Mouse (Mus musculus): ENCODE measurements at regions not wholly inside any gene's neighbourhood (a gene's known extent, or its start where the extent isn't known, plus 50 kb on each side); places are given as distances from the start of the nearest gene placed in this dataset.
A peak's percentile ranks its signal among the peaks of the same experiment; 100 is the strongest.

DNA sequence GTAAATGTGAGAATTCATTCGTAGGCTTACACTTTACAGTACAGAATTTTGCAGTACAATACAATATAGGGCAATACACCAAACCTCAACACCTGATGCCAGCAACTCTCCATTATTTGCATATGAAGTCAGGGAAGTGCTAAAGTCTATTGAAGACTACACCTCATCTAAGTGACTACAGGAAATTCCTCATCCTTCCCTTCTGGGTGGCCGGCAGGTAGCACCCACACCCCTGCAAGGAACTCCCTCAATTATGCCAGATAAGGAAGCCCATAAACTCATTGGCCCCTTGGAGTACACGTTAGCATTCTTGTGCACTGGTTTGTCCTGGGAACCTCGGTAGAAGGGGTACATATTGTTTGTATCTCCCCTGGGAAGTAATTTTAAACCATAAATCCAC, 89.7 kb upstream of the Barx2 start:
- no peak for DNase-seq (ENCODE audit: low spot score in 2 of 2)
- intact Hi-C loops (cut with DNase I) = no loop called here

DNA sequence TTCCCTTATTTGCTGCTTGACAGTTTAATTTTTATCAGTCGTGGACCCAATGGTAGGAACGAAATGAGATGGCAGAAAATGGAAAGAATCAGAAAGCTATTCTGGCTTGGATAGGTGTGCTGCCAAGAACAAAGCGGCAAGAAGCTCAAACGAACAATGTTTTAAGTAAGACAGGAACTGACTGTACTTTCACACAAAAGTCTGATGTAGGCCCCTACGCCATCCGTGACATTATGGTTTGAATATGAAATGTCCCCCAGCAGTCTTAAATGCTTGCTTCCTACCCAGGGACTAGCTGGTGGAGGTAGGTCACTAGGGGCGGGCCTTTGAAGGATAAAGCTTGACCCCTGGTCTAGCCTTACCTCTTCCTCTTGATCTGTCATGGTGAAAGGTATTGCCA, 90.5 kb upstream of the Barx2 start:
- DNase-seq (ENCODE audit: low spot score in 2 of 2) = peak in 1 of 2 experiments; percentile 54
- intact Hi-C loops (cut with DNase I) = no loop called here

DNA sequence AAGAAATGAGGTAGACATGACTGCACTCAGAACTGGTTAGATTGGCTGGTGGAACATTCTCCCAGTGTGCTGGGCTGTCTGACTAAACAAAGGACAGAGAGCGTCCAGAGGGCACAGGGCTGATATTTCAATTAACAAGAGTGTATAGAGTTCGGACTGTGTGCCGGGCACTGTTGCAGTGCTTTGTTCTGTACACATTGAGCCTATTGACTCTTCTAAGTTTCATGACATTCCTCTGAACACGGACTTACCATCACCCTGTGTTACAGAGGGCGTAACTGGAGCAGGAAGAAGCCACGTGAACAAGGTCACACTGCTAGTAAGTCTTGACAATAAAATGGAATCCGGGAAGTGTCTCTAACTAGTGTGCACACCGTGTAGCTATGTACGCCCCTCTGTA, 92.1 kb upstream of the Barx2 start:
- no peak for DNase-seq (ENCODE audit: low spot score in 2 of 2)
- intact Hi-C loops (cut with DNase I) = no loop called here

DNA sequence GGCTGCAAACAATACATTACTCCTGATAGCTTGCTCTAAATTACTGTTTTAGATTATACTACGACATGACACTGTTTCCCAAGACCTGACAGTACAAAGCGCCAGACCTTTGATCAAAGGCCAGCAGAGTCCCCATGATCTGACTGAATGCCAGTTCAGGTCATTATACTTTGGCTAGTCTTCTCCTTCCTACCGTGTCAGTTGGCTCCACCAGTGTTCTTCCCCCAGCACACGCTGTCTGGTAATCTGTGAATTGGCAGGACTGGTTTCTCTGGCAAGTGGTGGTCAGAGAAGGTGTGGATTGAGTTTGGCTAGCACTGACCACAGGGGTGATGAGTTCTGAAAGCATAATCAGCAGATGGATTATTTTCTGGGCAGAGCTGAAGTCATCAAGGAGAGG, 93.1 kb upstream of the Barx2 start:
- intact Hi-C loops (cut with DNase I) = no loop called here
- no peak for DNase-seq (ENCODE audit: low spot score in 2 of 2)

DNA sequence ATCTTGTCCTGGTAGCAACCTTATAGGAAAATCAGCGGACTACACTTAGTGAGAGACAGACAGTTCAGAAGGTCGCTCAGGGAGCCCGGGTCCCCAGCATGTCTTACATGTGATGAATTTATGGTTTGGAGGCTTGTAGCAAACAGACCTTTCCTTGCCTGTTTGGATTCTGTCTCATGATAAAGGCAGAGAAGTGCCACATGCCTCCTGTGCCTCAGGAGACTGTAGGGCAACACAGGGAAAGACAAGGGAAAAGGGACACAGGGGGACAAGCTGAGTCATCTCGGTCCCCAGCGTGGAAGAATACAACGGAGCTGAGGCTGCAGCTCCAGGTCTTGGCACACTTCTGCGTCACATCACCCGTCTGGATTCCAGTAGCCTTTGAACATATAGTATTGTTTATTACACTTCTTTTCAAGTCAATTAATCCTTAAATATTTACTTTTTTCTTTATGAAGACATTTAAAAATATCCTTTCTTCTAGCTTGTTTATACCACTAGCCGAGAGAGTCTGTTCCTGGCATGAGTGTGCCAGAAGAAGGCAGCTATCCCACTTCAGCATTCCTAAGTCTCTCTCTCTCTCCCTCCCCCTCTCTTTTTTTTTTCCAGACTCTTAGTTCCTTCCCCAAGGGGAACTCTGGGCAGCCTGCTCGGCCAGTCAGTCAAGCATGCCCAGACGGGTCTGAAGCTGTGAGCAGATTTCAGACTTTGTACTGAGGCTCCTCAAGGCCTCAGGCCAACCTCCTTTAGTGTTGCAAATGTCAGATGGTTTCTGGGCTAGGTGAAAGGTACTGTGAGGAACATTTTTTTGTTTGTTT, 97.9 kb upstream of the Barx2 start:
- intact Hi-C loops (cut with DNase I) = no loop called here
- no peak for DNase-seq (ENCODE audit: low spot score in 2 of 2)

DNA sequence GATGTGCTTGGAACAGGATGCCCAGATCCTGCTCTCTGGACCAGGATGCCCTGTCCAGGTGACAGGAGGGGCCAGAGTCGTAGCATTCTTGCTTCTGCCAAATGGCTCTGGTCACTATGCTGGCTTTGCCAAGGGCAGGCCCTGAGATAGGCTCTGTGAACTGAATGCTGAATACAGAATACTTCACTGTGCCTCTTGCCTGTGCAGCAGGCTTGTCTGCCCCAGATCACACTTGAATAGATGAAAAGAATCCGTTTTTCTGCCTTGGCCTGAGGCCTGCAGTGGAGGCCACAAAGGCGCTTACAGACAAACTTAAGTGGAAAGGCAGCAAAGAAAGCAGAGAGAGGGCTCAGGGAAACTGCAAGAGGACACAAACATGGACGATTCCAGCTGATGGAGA, 99.7 kb upstream of the Arhgap32 start:
- intact Hi-C loops (cut with DNase I) = no loop called here
- DNase-seq (ENCODE audit: low spot score in 2 of 2) = peak; percentile 21 to 65

DNA sequence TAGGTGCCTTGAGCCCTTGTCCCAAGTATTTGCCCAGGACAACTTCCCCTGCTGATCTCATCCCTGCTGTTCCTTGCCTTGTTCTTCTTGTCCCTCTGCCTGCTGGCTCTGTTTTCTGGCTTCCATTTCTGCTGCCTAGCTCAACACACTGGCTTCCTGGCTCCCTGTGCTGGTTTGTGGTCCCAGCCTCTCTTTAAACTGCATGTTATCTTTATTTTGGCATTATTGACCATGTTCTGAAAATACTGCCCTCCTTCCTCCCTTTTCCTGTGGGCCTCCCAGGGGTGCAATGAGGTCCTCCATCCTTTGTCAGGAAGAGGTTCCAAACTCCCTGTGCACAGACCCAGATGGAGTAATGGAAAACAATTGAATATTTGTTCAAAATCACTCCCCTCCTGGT, 97.9 kb upstream of the Arhgap32 start:
- intact Hi-C loops (cut with DNase I) = no loop called here
- no peak for DNase-seq (ENCODE audit: low spot score in 2 of 2)

DNA sequence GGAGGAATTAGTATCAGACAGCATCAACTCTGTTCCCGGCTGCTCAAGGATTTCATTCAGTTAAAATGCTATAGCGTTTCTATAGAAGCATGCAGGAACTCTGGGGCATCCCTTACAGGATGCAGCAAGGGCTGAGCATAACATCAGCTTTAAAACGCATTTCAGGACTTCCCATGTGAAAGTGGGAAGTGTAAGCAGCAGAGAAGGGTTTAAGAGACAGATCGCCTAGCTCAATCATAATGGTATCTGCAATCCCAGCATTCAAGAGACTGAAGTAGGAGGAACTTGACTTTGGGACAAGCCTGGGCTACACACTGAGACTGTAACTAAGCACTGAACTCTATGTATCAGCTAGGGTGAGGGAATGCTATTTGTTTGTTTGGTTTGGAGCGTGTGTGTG, 96.2 kb upstream of the Arhgap32 start:
- intact Hi-C loops (cut with DNase I) = no loop called here
- no peak for DNase-seq (ENCODE audit: low spot score in 2 of 2)

DNA sequence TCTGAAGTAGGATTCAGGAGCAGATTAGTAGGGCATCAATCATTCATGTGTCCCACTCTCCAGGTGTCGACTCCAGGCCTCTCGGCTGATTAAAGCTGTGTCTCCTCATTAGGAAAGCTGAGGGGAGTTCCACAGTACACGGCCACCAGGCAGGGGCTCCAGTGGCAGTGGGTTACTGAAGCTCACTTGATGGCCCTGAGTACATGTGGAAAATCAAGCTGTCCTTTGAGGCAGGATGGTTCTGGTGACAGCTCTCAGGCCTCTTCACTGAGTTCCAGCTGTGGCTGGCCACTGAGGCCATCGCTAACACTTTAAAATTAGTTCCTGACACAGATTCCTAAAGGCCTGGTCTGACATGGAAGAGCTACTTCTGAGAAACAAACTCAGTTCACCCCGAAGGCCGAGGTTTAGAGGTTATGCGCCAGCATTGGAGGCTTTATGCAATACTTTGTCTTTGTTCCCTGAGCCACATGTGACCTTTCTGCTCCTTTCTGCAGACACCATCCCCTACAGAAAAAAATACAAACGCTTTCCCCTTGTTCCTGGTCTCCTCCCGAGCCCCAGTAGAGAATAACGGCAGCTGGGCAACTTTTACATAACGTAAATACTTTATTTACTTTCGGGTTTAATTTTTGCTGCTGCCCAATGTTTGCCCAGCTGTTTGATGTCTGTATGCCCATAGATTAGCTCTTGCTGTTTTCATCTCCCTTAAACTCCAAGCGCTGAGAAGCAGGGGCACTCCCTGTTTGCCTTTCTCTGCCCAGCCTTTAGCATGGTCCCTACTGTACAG, 94.8 kb upstream of the Arhgap32 start:
- DNase-seq (ENCODE audit: low spot score in 2 of 2) = no peak
- intact Hi-C loops (cut with DNase I) = no loop called here

DNA sequence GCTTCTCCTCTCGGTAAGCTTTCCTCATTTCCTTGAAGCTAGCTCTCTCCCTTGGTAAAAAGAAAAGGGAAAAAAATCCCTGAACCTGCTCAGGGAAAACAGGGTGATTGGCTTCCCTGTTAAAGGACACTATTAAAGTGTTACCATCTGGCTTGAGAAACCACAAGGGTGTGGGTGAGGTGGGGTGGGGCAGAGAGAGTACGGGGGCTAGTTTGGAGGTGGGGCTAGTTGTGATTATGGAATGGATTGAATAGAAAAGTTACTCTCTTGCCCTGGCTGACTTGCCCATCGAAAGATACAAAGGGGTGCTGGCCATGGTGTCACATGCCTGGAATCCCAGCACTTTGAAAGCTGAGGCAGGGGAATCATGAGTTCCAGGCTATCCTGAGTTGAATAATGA, 94.2 kb upstream of the Arhgap32 start:
- no peak for DNase-seq (ENCODE audit: low spot score in 2 of 2)
- intact Hi-C loops (cut with DNase I) = no loop called here

DNA sequence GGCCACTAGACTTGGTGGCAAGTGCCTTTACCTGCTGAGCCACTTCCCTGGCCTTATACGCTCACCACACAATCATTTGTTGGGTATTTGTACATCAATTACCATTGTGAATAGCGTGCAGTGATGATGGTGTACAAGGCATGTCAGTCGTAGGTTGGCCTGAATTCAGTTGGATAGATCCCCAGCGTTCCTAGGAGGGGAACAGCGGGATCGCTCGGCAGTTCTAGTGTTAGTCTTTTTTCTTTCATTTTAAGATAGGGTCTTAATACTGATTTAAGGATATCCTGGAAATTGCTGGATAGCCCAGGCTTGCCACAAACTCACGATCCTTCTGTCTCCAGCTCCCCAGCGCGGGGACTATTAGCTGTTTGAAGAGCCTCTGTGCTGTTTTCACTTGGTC, 92.9 kb upstream of the Arhgap32 start:
- intact Hi-C loops (cut with DNase I) = no loop called here
- no peak for DNase-seq (ENCODE audit: low spot score in 2 of 2)

DNA sequence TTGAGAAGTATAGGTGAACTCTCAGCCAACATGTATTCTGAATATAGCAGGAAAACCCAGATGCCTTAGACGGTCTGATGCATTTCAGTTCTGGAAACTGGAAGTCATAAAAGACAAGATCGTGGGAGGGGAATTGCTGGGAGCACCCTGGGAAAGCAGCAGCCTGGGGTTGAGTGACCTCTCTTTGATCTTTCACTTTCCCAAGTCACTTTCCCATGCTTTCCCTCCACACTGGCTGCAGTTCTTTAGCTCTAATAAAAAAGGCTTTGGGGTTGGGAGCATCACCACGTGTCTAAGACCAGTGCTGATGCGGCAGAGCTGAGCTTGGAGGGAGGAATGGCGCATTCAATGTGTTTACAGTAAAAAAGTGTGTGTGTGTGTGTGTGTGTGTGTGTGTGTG, 91.2 kb upstream of the Arhgap32 start:
- intact Hi-C loops (cut with DNase I) = no loop called here
- DNase-seq (ENCODE audit: low spot score in 2 of 2) = no peak

DNA sequence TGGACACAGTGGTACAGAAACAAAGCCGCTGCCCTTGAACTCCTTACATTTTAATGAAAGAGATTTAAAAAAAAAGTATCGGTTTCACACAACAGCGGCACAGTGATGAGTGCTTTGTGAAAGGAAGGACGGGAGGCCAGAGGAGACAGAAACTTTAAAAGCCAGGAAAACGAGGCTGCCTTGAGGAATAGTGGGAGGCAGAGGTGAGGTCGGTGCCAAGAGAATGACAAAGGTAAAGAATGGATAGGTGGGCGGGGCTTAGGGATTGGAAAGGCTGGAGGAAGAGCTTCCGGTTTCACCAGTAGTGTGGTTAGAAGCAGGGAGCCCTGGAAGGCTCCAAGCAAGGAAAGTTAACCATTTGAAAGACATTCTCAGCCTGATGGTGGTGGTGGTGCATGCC, 88.0 kb upstream of the Arhgap32 start:
- intact Hi-C loops (cut with DNase I) = no loop called here
- DNase-seq (ENCODE audit: low spot score in 2 of 2) = no peak

DNA sequence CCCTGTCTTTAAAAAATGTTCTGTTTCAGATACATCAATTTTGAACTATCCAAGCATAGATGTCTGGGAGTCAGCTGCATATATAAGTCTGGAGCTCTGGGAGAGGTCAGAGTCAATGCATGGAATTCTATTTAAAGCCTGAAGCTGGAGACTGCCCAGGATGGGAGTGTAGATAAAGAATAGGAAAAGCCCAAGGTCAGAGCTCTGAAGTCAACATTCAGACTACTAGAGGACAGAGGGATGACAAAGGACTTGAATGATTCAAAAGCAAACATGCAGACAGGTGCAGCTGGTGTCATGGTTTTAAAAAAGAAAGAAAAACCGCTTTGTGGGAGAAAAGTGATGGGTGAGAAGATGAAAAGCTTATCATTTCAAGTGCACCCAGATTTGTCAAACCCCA, 86.9 kb upstream of the Arhgap32 start:
- DNase-seq (ENCODE audit: low spot score in 2 of 2) = no peak
- intact Hi-C loops (cut with DNase I) = no loop called here

DNA sequence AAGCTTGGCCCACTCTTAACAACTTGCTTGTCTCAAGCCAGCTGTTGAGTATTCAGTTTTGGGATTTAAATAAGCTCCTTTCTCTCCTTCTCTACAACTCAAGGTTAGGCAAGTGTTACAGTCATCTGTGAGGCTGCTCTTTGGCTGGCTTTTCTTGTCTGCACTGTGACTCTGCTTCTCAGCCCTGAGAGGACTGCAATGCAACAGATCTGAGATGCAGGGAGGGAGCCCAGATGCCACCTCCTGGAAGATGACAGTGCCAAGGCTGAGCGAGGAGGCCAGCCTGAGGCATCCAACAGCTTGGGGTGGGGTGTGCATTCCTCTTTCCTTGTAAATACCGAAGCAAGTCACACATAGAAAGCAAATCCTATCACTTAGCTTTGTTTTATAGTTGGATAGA, 86.2 kb upstream of the Arhgap32 start:
- DNase-seq (ENCODE audit: low spot score in 2 of 2) = no peak
- intact Hi-C loops (cut with DNase I) = loop anchor here (5.0 kb wide), 2 partner anchors 57 to 128 kb away; no protein-coding TSS in a partner anchor

DNA sequence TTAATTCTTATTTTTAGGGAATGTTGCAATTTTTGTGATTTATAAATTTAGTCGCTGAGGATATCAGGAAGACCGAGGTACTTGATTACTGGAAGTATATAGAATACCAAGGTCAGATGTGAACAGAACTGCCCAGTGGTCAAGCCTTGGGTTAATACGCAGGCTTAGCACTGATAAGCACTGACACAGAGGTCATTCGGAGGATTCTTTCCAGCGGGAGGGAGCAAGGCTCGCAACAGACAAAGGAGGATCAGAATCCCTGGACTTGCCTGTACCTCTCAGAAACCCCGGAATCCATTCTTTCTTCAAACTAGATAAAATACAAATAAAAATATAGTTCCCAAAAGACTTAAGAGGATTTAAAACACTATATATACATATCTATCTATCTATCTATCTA, 85.7 kb upstream of the Arhgap32 start:
- DNase-seq (ENCODE audit: low spot score in 2 of 2) = no peak
- intact Hi-C loops (cut with DNase I) = loop anchor here (5.0 kb wide), 2 partner anchors 58 to 127 kb away; no protein-coding TSS in a partner anchor

DNA sequence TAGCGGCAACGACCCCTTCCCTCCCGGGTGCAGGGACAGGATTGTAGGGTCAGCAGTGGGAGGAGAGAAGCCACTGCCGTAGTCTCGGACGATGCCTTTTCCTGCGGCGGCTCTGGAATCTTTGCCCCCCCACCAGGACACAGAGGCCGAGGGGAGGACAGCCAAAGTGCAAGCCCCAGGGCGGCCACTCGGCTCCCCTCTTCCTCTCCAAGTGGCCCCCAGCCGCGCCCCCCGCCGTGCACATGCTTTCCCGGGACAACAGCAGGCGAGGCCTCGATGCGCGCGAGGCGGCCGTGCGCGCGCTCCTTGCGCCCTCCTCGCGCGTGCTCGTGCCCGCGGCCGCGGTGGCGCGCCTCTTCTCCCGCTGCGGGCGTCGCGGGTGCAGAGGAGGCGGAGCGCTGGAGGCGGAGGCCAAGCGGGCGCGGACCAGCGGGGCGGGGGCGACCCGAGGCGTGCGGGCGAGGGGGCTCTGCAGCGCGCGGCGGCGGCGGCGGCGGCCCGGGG, 83.9 kb upstream of the Arhgap32 start:
- intact Hi-C loops (cut with DNase I) = loop anchor here (5.0 kb wide), 2 partner anchors 60 to 125 kb away; no protein-coding TSS in a partner anchor

DNA sequence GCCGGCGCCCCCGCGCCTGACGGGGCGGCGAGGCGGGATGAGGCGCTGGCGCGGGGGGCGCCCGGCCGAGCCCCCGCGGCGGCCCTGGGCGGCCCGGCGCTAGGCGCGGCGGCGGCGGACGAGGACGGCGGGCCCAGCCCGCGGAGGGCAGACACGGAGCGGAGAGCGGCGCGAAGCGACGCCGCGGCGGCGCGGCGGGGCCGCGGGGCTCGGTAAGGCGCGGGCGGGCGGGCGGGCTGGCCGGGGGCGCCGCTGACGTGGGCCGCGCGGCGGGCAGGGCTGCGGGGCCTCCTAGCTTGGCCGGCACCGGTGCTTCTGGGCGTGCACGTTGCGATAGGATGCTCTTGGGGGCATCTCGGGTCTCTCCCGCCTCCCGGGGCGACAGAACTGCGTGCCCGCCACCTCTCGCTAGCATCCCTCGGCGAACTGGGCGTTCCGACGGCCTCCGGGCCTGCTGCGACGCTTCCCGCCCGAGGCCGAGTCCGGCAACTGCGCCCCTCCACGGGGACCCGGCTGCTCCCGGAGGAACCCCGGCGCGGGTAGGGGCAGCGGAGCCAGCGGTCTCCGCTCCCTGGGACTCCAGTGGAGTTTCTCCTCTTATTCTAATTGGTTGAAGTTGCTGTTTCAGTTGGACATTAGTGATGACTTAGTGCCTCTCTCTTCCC, 83.3 kb upstream of the Arhgap32 start:
- intact Hi-C loops (cut with DNase I) = loop anchor here (5.0 kb wide), 2 partner anchors 60 to 125 kb away; no protein-coding TSS in a partner anchor
- DNase-seq (ENCODE audit: low spot score in 2 of 2) = peak in 1 of 2 experiments; percentile 55

More for the DNA sequence above, 83.9 kb upstream of the Arhgap32 start:
- peak; percentile 73 to 88 for DNase-seq (ENCODE audit: low spot score in 2 of 2)

DNA sequence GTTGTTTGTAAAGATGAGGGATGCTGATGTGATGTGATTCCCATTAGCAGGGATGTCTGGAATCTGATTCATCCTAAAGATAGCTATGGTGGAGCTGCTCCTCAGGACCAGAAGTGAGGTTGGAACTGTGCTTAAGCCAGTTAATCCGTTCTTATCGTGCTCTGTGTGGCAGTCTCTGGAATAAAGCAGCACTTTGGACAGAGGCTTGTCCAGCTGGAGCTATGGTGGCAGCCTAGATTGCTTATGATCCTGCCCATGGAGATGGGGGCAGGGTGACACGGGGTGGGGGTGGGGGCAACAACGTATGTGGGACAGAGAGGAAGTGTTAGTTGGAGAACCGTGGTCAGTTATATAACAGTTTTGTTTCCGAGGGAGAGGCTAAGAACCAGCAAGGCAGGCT, 82.0 kb upstream of the Arhgap32 start:
- intact Hi-C loops (cut with DNase I) = loop anchor here (5.0 kb wide), 2 partner anchors 62 to 123 kb away; no protein-coding TSS in a partner anchor
- DNase-seq (ENCODE audit: low spot score in 2 of 2) = peak in 1 of 2 experiments; percentile 28

DNA sequence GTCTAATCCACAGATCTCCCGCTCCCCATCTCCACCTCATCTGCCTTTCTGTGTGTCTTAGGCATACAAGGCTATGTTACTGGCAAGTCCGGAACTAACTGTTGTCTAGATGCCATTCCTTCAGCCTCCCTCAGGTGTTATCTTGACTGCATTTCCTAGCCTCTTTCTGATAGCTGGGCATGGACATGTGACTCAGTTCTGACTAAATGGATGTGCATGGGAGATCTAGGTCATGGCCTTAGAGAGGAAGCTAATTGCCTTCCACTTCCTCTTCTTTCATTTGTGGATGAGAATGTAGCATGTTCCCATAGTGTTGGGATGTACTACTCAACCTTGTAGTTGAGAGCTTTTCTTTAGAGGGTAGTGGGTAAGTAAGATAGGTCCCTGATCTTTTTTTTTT, 75.9 kb upstream of the Arhgap32 start:
- no peak for DNase-seq (ENCODE audit: low spot score in 2 of 2)
- intact Hi-C loops (cut with DNase I) = no loop called here
